Mouse (Mus musculus) lung, postnatal 10 days (tissue): ENCODE results near the gene Tmem232.
"Not testable (repeated sequence)": the region's sequence is repeated elsewhere in the genome, so short reads cannot be mapped to it uniquely, and the experiment has no call there.

Experiments
- DNase-seq: peaks from one replicate; pipeline ENCODE4 v3.0.0; 2021

The Tmem232 gene

GRCm38 (mm10) chr17:65513517-65513916 is 27.1 kb downstream of the Tmem232 start:
- DNase-seq: no peak

GRCm38 (mm10) chr17:65484654-65485053 is 55.9 kb downstream of the Tmem232 start:
- DNase-seq: no peak

GRCm38 (mm10) chr17:65476747-65477146 is 63.8 kb downstream of the Tmem232 start:
- DNase-seq: no peak

GRCm38 (mm10) chr17:65450818-65451217 is 89.8 kb downstream of the Tmem232 start:
- DNase-seq: no peak

GRCm38 (mm10) chr17:65437906-65438305 is 102.7 kb downstream of the Tmem232 start:
- DNase-seq: not testable (repeated sequence)

- no peak for DNase-seq
Observed at GRCm38 (mm10) chr17:65419124-65419523, 121.5 kb downstream of the Tmem232 start.

GRCm38 (mm10) chr17:65405309-65405708 is 135.3 kb downstream of the Tmem232 start:
- no peak for DNase-seq

- no peak for DNase-seq
Observed at GRCm38 (mm10) chr17:65400914-65401313, 139.7 kb downstream of the Tmem232 start.

- no peak for DNase-seq
Observed at GRCm38 (mm10) chr17:65384411-65384962, 156.1 kb downstream of the Tmem232 start.

- DNase-seq: peak; percentile 36
Observed at GRCm38 (mm10) chr17:65370034-65370780, 170.4 kb downstream of the Tmem232 start.

GRCm38 (mm10) chr17:65365535-65366254 is 174.9 kb downstream of the Tmem232 start:
- DNase-seq: no peak

GRCm38 (mm10) chr17:65351836-65352235 is 188.7 kb downstream of the Tmem232 start:
- DNase-seq: no peak

GRCm38 (mm10) chr17:65340016-65340415 is 200.6 kb downstream of the Tmem232 start:
- DNase-seq: peak; percentile 3

- DNase-seq: no peak
Observed at GRCm38 (mm10) chr17:65330759-65331158, 209.8 kb downstream of the Tmem232 start.

- DNase-seq: peak; percentile 30
Observed at GRCm38 (mm10) chr17:65325249-65325648, 215.3 kb downstream of the Tmem232 start.

GRCm38 (mm10) chr17:65320623-65321022 is 220.0 kb downstream of the Tmem232 start:
- DNase-seq: no peak

- DNase-seq: no peak
Observed at GRCm38 (mm10) chr17:65299946-65300345, 240.6 kb downstream of the Tmem232 start.

- DNase-seq: no peak
Observed at GRCm38 (mm10) chr17:65297831-65298230, 242.8 kb downstream of the Tmem232 start.

- DNase-seq: peak; percentile 29
Observed at GRCm38 (mm10) chr17:65252160-65252559, 288.4 kb downstream of the Tmem232 start.

GRCm38 (mm10) chr17:65250261-65250660 is 290.3 kb downstream of the Tmem232 start:
- no peak for DNase-seq

GRCm38 (mm10) chr17:65243716-65244115 is 296.9 kb downstream of the Tmem232 start:
- DNase-seq: no peak

- DNase-seq: no peak
Observed at GRCm38 (mm10) chr17:65225347-65225916, 315.1 kb downstream of the Tmem232 start.

- not testable (repeated sequence) for DNase-seq
Observed at GRCm38 (mm10) chr17:65221687-65222086, 318.9 kb downstream of the Tmem232 start.
